Mouse (Mus musculus) embryonic facial prominence, embryonic 15.5 days (tissue): ENCODE measurements around the gene Noxo1. TPM values are rescaled to one million over a fixed set of nuclear protein-coding genes. Genes with fewer than 3 reads are reported as not detected.
A peak's percentile ranks its signal among the peaks of the same experiment; 100 is the strongest.

Experiments used
- ATAC-seq: fragments of 200-750 bp; cut with Nextera tagmentation; 2 replicates; pipeline ENCODE4 v1.8.0; 2017; ENCODE audit warnings: low read depth, moderate TSS enrichment; ENCODE audit not compliant: insufficient number of reproducible peaks, low FRiP score, low TSS enrichment
- H3K27ac ChIP-seq: fragments of 300-500 bp; sonication (generic); replicated peaks from 2 replicates; pipeline ENCODE4 v1.5.1; 2015; ENCODE audit warnings: mild to moderate bottlenecking, inconsistent platforms
- H3K27me3 ChIP-seq: fragments of 300-500 bp; sonication (generic); 2 replicates; pipeline ENCODE4 v1.6.1; 2015; ENCODE audit warnings: inconsistent platforms
- H3K36me3 ChIP-seq: fragments of 300-500 bp; sonication (generic); 2 replicates; pipeline ENCODE4 v1.6.1; 2015; ENCODE audit warnings: mild to moderate bottlenecking, inconsistent platforms
- H3K4me1 ChIP-seq: fragments of 300-500 bp; sonication (generic); 2 replicates; pipeline ENCODE4 v1.6.1; 2015; ENCODE audit warnings: inconsistent platforms
- H3K4me2 ChIP-seq: fragments of 300-500 bp; sonication (generic); replicated peaks from 2 replicates; pipeline ENCODE4 v1.6.1; 2015; ENCODE audit warnings: mild to moderate bottlenecking, inconsistent platforms
- H3K4me3 ChIP-seq: fragments of 300-500 bp; sonication (generic); replicated peaks from 2 replicates; pipeline ENCODE4 v1.5.1; 2015; ENCODE audit warnings: mild to moderate bottlenecking, inconsistent platforms
- H3K9ac ChIP-seq: fragments of 300-500 bp; sonication (generic); 2 replicates; pipeline ENCODE4 v1.6.1; 2015; ENCODE audit warnings: inconsistent platforms
- H3K9me3 ChIP-seq: fragments of 300-500 bp; sonication (generic); replicated peaks from 2 replicates; pipeline ENCODE4 v1.6.1; 2016; ENCODE audit warnings: inconsistent platforms
- WGBS: fragments of 180-500 bp; shearing (Covaris S2); methylation state at CpG from one replicate; pipeline ENCODE4 v1.1.7; 2015; 5-methylcytosine and 5-hydroxymethylcytosine counted together
- polyA plus RNA-seq: library from polyadenylated mRNA; unstranded; fragments of >200 nt; fragmentation: Nextera tagmentation; extraction: Ambion mirVana; gene quantifications from 2 replicates; pipeline ENCODE4 v1.2.1, GENCODE M21; 2015

The Noxo1 gene
- 3.8 and 5.8 TPM in 2 replicates for polyA plus RNA-seq

GRCm38 (mm10) chr17:24696011-24696697 is at the start of gene Noxo1, which contains the start of gene Gfer:
TSS of gene Noxo1 (plus strand) at chr17:24696234.
TSS of gene Gfer (minus strand) at chr17:24696156.
- ATAC-seq, result peak; percentile 93
- Histone ChIP-seq H3K27ac (peak within 1 kb of the TSS; percentile 91), H3K27me3 (peaks cover under 1% of the 10 kb centered on the region; the same call in 1 of the 2 replicates), H3K4me3 (peak within 1 kb of the TSS; percentile 71), H3K4me2 (peak within 1 kb of the TSS; percentile 80), H3K9me3 (no peaks in the 10 kb centered on the region), H3K9ac (peak within 1 kb of the TSS; percentile 76), H3K4me1 (peaks cover 29% of the 10 kb centered on the region), H3K36me3 (peaks cover 27% of the 10 kb centered on the region)
- under 1% methylated on average over 76 of the region's 76 CpGs for WGBS

GRCm38 (mm10) chr17:24646381-24646780 is 49.7 kb upstream of the Noxo1 start:
- Histone ChIP-seq H3K4me3 (no peak overlapping the region), H3K4me2 (no peak overlapping the region), H3K9ac (no peak overlapping the region), H3K9me3 (no peaks in the 10 kb centered on the region), H3K4me1 (peaks cover 51% of the 10 kb centered on the region), H3K27ac (0 out of 2 replicates have a peak overlapping the region, but pooled peaks have one; percentile 34), H3K36me3 (peaks cover 12% of the 10 kb centered on the region; the same call in 1 of the 2 replicates), H3K27me3 (no peaks in the 10 kb centered on the region)
- 82% methylated on average over 4 of the region's 4 CpGs for WGBS
- ATAC-seq, result no peak

- H3K27me3 ChIP-seq, result no peaks in the 10 kb centered on the region
- ATAC-seq, result no peak
- 73% methylated on average over 11 of the region's 11 CpGs for WGBS
- H3K9ac ChIP-seq, result no peak overlapping the region
- H3K4me2 ChIP-seq, result no peak overlapping the region
- H3K9me3 ChIP-seq, result no peaks in the 10 kb centered on the region
- H3K4me1 ChIP-seq, result peaks cover 51% of the 10 kb centered on the region
- no peak overlapping the region for H3K4me3 ChIP-seq
- peaks cover 8% of the 10 kb centered on the region; the same call in 1 of the 2 replicates for H3K36me3 ChIP-seq
- no peak overlapping the region for H3K27ac ChIP-seq
Observed at GRCm38 (mm10) chr17:24647493-24647892, 48.5 kb upstream of the Noxo1 start.

GRCm38 (mm10) chr17:24648731-24649377 is 47.2 kb upstream of the Noxo1 start:
- 81% methylated on average over 10 of the region's 10 CpGs for WGBS
- no peak for ATAC-seq
- 0 out of 2 replicates have a peak overlapping the region, but pooled peaks have one; percentile 55 for H3K27ac ChIP-seq

GRCm38 (mm10) chr17:24649581-24650069 is 46.4 kb upstream of the Noxo1 start:
- peak; percentile 11; the same call in 1 of the 2 replicates for ATAC-seq
- H3K4me3 ChIP-seq, result peak overlapping the region; percentile 80
- peak overlapping the region; percentile 55 for H3K27ac ChIP-seq
- H3K9me3 ChIP-seq, result no peaks in the 10 kb centered on the region
- peak overlapping the region; percentile 91 for H3K4me2 ChIP-seq
- H3K27me3 ChIP-seq, result no peaks in the 10 kb centered on the region
- peak overlapping the region; percentile 85 for H3K9ac ChIP-seq
- peaks cover 7% of the 10 kb centered on the region; the same call in 1 of the 2 replicates for H3K36me3 ChIP-seq
- H3K4me1 ChIP-seq, result peaks cover 39% of the 10 kb centered on the region
- WGBS, result under 1% methylated on average over 35 of the region's 35 CpGs

More at GRCm38 (mm10) chr17:24648731-24649377, 47.2 kb upstream of the Noxo1 start:
- no peak overlapping the region for H3K9ac ChIP-seq
- peak overlapping the region; percentile 80 for H3K4me3 ChIP-seq
- no peaks in the 10 kb centered on the region for H3K27me3 ChIP-seq
- H3K4me1 ChIP-seq, result peaks cover 47% of the 10 kb centered on the region
- H3K9me3 ChIP-seq, result no peaks in the 10 kb centered on the region
- peaks cover 8% of the 10 kb centered on the region; the same call in 1 of the 2 replicates for H3K36me3 ChIP-seq
- peak overlapping the region; percentile 91 for H3K4me2 ChIP-seq

- Histone ChIP-seq H3K27ac (peak within 1 kb of the TSS; percentile 55), H3K9ac (peak within 1 kb of the TSS; percentile 85), H3K4me1 (peaks cover 34% of the 10 kb centered on the region), H3K9me3 (no peaks in the 10 kb centered on the region), H3K4me3 (peak within 1 kb of the TSS; percentile 80), H3K36me3 (peaks cover 4% of the 10 kb centered on the region; the same call in 1 of the 2 replicates), H3K4me2 (peak within 1 kb of the TSS; percentile 91), H3K27me3 (no peaks in the 10 kb centered on the region)
- ATAC-seq, result peak; percentile 82
- WGBS, result under 1% methylated on average over 39 of the region's 41 CpGs
Observed at GRCm38 (mm10) chr17:24650070-24650616, 45.9 kb upstream of the Noxo1 start, which contains the start of gene Slc9a3r2. TSS of gene Slc9a3r2 (minus strand) at chr17:24650327.

- Histone ChIP-seq H3K4me2 (peak overlapping the region; percentile 91), H3K4me3 (peak overlapping the region; percentile 80; the same call in 1 of the 2 replicates), H3K4me1 (peaks cover 27% of the 10 kb centered on the region), H3K9ac (no peak overlapping the region), H3K9me3 (no peaks in the 10 kb centered on the region), H3K36me3 (peaks cover 4% of the 10 kb centered on the region; the same call in 1 of the 2 replicates), H3K27ac (no peak overlapping the region), H3K27me3 (no peaks in the 10 kb centered on the region)
- ATAC-seq, result no peak
- 73% methylated on average over 4 of the region's 4 CpGs for WGBS
Observed at GRCm38 (mm10) chr17:24650766-24651165, 45.3 kb upstream of the Noxo1 start.

- 74% methylated on average over 3 of the region's 3 CpGs for WGBS
- H3K9ac ChIP-seq, result no peak overlapping the region
Observed at GRCm38 (mm10) chr17:24651835-24652234, 44.2 kb upstream of the Noxo1 start.

GRCm38 (mm10) chr17:24653967-24654710 is 41.9 kb upstream of the Noxo1 start:
- peak overlapping the region; percentile 21; the same call in 1 of the 2 replicates for H3K9ac ChIP-seq
- peak overlapping the region; percentile 33 for H3K4me3 ChIP-seq
- no peaks in the 10 kb centered on the region for H3K36me3 ChIP-seq
- WGBS, result 4% methylated on average over 19 of the region's 19 CpGs
- ATAC-seq, result peak; percentile 51; the same call in 1 of the 2 replicates
- 0 out of 2 replicates have a peak overlapping the region, but pooled peaks have one; percentile 45 for H3K27ac ChIP-seq
- H3K4me1 ChIP-seq, result peaks cover 21% of the 10 kb centered on the region
- H3K27me3 ChIP-seq, result peaks cover 25% of the 10 kb centered on the region
- H3K4me2 ChIP-seq, result peak overlapping the region; percentile 55
- H3K9me3 ChIP-seq, result no peaks in the 10 kb centered on the region

More at GRCm38 (mm10) chr17:24651835-24652234, 44.2 kb upstream of the Noxo1 start:
- Histone ChIP-seq H3K27me3 (peaks cover 2% of the 10 kb centered on the region; the same call in 1 of the 2 replicates), H3K4me1 (peaks cover 21% of the 10 kb centered on the region), H3K4me3 (no peak overlapping the region), H3K36me3 (no peaks in the 10 kb centered on the region), H3K9me3 (no peaks in the 10 kb centered on the region), H3K4me2 (no peak overlapping the region), H3K27ac (no peak overlapping the region)
- ATAC-seq, result no peak

GRCm38 (mm10) chr17:24654969-24655368 is 41.1 kb upstream of the Noxo1 start:
- Histone ChIP-seq H3K4me2 (no peak overlapping the region), H3K4me3 (no peak overlapping the region), H3K9me3 (no peaks in the 10 kb centered on the region), H3K27me3 (peaks cover 30% of the 10 kb centered on the region), H3K9ac (no peak overlapping the region), H3K4me1 (peaks cover 13% of the 10 kb centered on the region), H3K36me3 (no peaks in the 10 kb centered on the region), H3K27ac (no peak overlapping the region)
- WGBS, result 70% methylated on average over 4 of the region's 4 CpGs
- no peak for ATAC-seq
